Mouse (Mus musculus) Patski (cell line): Measurements from ENCODE around the gene Dhcr24. TPM values are rescaled to one million over a fixed set of nuclear protein-coding genes. Genes with fewer than 3 reads are reported as not detected.

Experiments used
- ATAC-seq: fragments of 100-300 bp; one replicate; pipeline ENCODE4 v1.8.0; 2021
- CTCF ChIA-PET: fragments of 350-600 bp; sonication (Branson Sonifier 250); formaldehyde crosslinking; loops from one replicate; lab custom pipeline; 2022; ENCODE audit warnings: inconsistent platforms; lab: Charles Lee
- POLR2A ChIA-PET: fragments of 350-600 bp; sonication (Branson Sonifier 250); formaldehyde crosslinking; loops from one replicate; lab custom pipeline; 2022; ENCODE audit warnings: antibody characterized with exemption, inconsistent platforms; lab: Charles Lee
- DNase-seq: peaks from one replicate; pipeline ENCODE4 v3.0.0-alpha.2; 2011; ENCODE audit warnings: low read depth, low spot score
- H3K27me3 ChIP-seq: fragments of 371-371 bp; one replicate; pipeline ENCODE4 v1.5.1; 2021
- CTCF ChIP-seq: fragments of 100-300 bp; IDR thresholded peaks from one replicate; pipeline ENCODE4 v1.5.1; 2021
- in situ Hi-C: fragments of 300-500 bp; cut with MboI; formaldehyde crosslinking; loops from 3 replicates; pipeline ENCODE4 v1.11.1; 2018; ENCODE audit warnings: low pct_unique_long_range_greater_than_20kb, mixed read lengths
- polyA plus RNA-seq: library from polyadenylated mRNA; unstranded; gene quantifications from one replicate; pipeline ENCODE4 v1.2.3, GENCODE M21; 2021

The Dhcr24 gene
- polyA plus RNA-seq, 1 experiment from 2014 or later = 17.7 TPM

- ATAC-seq (no peak), DNase-seq (no peak)
- TF ChIP-seq CTCF = no peak
- CTCF ChIA-PET = no interaction called here
- POLR2A ChIA-PET = interaction anchor here (0.6 kb wide), 1 partner anchor 1364 kb away, joined by 3 read pairs; no protein-coding TSS in a partner anchor
- in situ Hi-C loops = no loop called here
- H3K27me3 ChIP-seq = no peaks in the 10 kb centered on the region
Observed at GRCm38 (mm10) chr4:106559343-106560212, 1.3 kb upstream of the Dhcr24 start.

- ATAC-seq = peak; percentile 41
- in situ Hi-C loops = no loop called here
- POLR2A ChIA-PET = interaction anchor here (0.6 kb wide), 1 partner anchor 1364 kb away, joined by 3 read pairs; no protein-coding TSS in a partner anchor
Observed at GRCm38 (mm10) chr4:106560213-106560845, 509 bp upstream of the Dhcr24 start.

GRCm38 (mm10) chr4:106562006-106562405 is 1.2 kb downstream of the Dhcr24 start:
- ChIA-PET POLR2A (interaction anchor here (0.5 kb wide), 1 partner anchor 55 kb away, joined by 5 read pairs; no protein-coding TSS in a partner anchor), CTCF (no interaction called here)
- ATAC-seq (no peak), DNase-seq (no peak)
- no peaks in the 10 kb centered on the region for H3K27me3 ChIP-seq
- in situ Hi-C loops = no loop called here
- no peak for TF ChIP-seq CTCF

More at GRCm38 (mm10) chr4:106560213-106560845, 509 bp upstream of the Dhcr24 start:
- H3K27me3 ChIP-seq = no peaks in the 10 kb centered on the region
- TF ChIP-seq CTCF = no peak
- CTCF ChIA-PET = no interaction called here
- DNase-seq = no peak

- ChIA-PET CTCF (no interaction called here), POLR2A (no interaction called here)
- in situ Hi-C loops = no loop called here
- no peak for TF ChIP-seq CTCF
- DNase-seq (no peak), ATAC-seq (no peak)
- H3K27me3 ChIP-seq = no peaks in the 10 kb centered on the region
Observed at GRCm38 (mm10) chr4:106562837-106563790, 2.3 kb downstream of the Dhcr24 start.

- ChIA-PET CTCF (no interaction called here), POLR2A (no interaction called here)
- in situ Hi-C loops = no loop called here
- H3K27me3 ChIP-seq = no peaks in the 10 kb centered on the region
- DNase-seq (no peak), ATAC-seq (no peak)
- TF ChIP-seq CTCF = no peak
Observed at GRCm38 (mm10) chr4:106564161-106564560, 3.3 kb downstream of the Dhcr24 start.

GRCm38 (mm10) chr4:106569680-106570079 is 8.8 kb downstream of the Dhcr24 start:
- no peak for TF ChIP-seq CTCF
- POLR2A ChIA-PET = no interaction called here
- no peak for ATAC-seq
- DNase-seq = no peak
- CTCF ChIA-PET = no interaction called here
- in situ Hi-C loops = no loop called here
- no peaks in the 10 kb centered on the region for H3K27me3 ChIP-seq

GRCm38 (mm10) chr4:106571081-106571724 is 10.4 kb downstream of the Dhcr24 start:
- CTCF ChIA-PET = interaction anchor here (1.0 kb wide), 1 partner anchor 59 kb away, joined by 3 read pairs; no protein-coding TSS in a partner anchor
- H3K27me3 ChIP-seq = no peaks in the 10 kb centered on the region
- in situ Hi-C loops = no loop called here
- ATAC-seq (no peak), DNase-seq (no peak)
- POLR2A ChIA-PET = no interaction called here
- TF ChIP-seq CTCF = no peak

- no peak for DNase-seq
- ATAC-seq = no peak
- in situ Hi-C loops = no loop called here
- TF ChIP-seq CTCF = no peak
- H3K27me3 ChIP-seq = no peaks in the 10 kb centered on the region
- POLR2A ChIA-PET = no interaction called here
- CTCF ChIA-PET = no interaction called here
Observed at GRCm38 (mm10) chr4:106575022-106575421, 14.2 kb downstream of the Dhcr24 start.

GRCm38 (mm10) chr4:106577511-106577910 is 16.7 kb downstream of the Dhcr24 start:
- in situ Hi-C loops = no loop called here
- no peaks in the 10 kb centered on the region for H3K27me3 ChIP-seq
- DNase-seq (no peak), ATAC-seq (no peak)
- ChIA-PET CTCF (no interaction called here), POLR2A (no interaction called here)
- TF ChIP-seq CTCF = no peak
